Mouse (Mus musculus): ENCODE measurements around the gene Cyb5b.
"Not testable (repeated sequence)": the region's sequence is repeated elsewhere in the genome, so short reads cannot be mapped to it uniquely, and the experiment has no call there.

Cyb5b gene

GRCm38 (mm10) chr8:107172969-107173645, 22.7 kb downstream of the Cyb5b start:
- no peak for DNase-seq (ENCODE audit: low spot score)

GRCm38 (mm10) chr8:107181122-107181521, 30.7 kb downstream of the Cyb5b start:
- no peak for DNase-seq (ENCODE audit: low spot score)

GRCm38 (mm10) chr8:107184996-107185395, 34.6 kb downstream of the Cyb5b start:
- DNase-seq (ENCODE audit: low spot score) = peak; percentile 67

- DNase-seq (ENCODE audit: low spot score) = no peak
Observed at GRCm38 (mm10) chr8:107186659-107187390, 36.4 kb downstream of the Cyb5b start.

- DNase-seq (ENCODE audit: low spot score) = no peak
Observed at GRCm38 (mm10) chr8:107187631-107188030, 37.2 kb downstream of the Cyb5b start.

GRCm38 (mm10) chr8:107192631-107193030, 42.2 kb downstream of the Cyb5b start:
- no peak for DNase-seq (ENCODE audit: low spot score)

GRCm38 (mm10) chr8:107193331-107193730, 42.9 kb downstream of the Cyb5b start:
- no peak for DNase-seq (ENCODE audit: low spot score)

GRCm38 (mm10) chr8:107194786-107195451, 44.5 kb downstream of the Cyb5b start:
- no peak for DNase-seq (ENCODE audit: low spot score)

GRCm38 (mm10) chr8:107197901-107198826, 47.7 kb downstream of the Cyb5b start:
- no peak for DNase-seq (ENCODE audit: low spot score)

- no peak for DNase-seq (ENCODE audit: low spot score)
Observed at GRCm38 (mm10) chr8:107205164-107205563, 54.7 kb downstream of the Cyb5b start.

GRCm38 (mm10) chr8:107205701-107206561, 55.5 kb downstream of the Cyb5b start:
- peak; percentile 70 for DNase-seq (ENCODE audit: low spot score)

- DNase-seq (ENCODE audit: low spot score) = no peak
Observed at GRCm38 (mm10) chr8:107206782-107207525, 56.5 kb downstream of the Cyb5b start.

- no peak for DNase-seq (ENCODE audit: low spot score)
Observed at GRCm38 (mm10) chr8:107209185-107209584, 58.7 kb downstream of the Cyb5b start.

GRCm38 (mm10) chr8:107212006-107212405, 61.6 kb downstream of the Cyb5b start:
- DNase-seq (ENCODE audit: low spot score) = no peak

- not testable (repeated sequence) for DNase-seq (ENCODE audit: low spot score)
Observed at GRCm38 (mm10) chr8:107217230-107217629, 66.8 kb downstream of the Cyb5b start.

GRCm38 (mm10) chr8:107218091-107218490, 67.7 kb downstream of the Cyb5b start:
- DNase-seq (ENCODE audit: low spot score) = no peak

GRCm38 (mm10) chr8:107219078-107219477, 68.6 kb downstream of the Cyb5b start:
- no peak for DNase-seq (ENCODE audit: low spot score)

- DNase-seq (ENCODE audit: low spot score) = no peak
Observed at GRCm38 (mm10) chr8:107221924-107222851, 71.7 kb downstream of the Cyb5b start.

- peak; percentile 29 for DNase-seq (ENCODE audit: low spot score)
Observed at GRCm38 (mm10) chr8:107226183-107226582, 75.7 kb downstream of the Cyb5b start.
